Mouse (Mus musculus): ENCODE measurements around the gene Ptpn3.

- TF ChIP-seq CTCF (IDR thresholded peaks at IDR 0.05), result no peak
- no peak for TF ChIP-seq EP300 (IDR thresholded peaks at IDR 0.05; ENCODE audit: insufficient read depth, low read depth, low read length)
Measured at GRCm38 (mm10) chr4:57257409-57257808, 44.2 kb downstream of the Ptpn3 start.
